Mouse (Mus musculus): ENCODE data around the gene Stoml2. TPM values are rescaled to one million over a fixed set of nuclear protein-coding genes. Genes with fewer than 3 reads are reported as not detected.
A peak's percentile ranks its signal among the peaks of the same experiment; 100 is the strongest.
"Not testable (repeated sequence)": the region's sequence is repeated elsewhere in the genome, so short reads cannot be mapped to it uniquely, and the experiment has no call there.

Stoml2 gene
- polyA plus RNA-seq, 1 experiment from 2014 or later: 340 TPM

DNA sequence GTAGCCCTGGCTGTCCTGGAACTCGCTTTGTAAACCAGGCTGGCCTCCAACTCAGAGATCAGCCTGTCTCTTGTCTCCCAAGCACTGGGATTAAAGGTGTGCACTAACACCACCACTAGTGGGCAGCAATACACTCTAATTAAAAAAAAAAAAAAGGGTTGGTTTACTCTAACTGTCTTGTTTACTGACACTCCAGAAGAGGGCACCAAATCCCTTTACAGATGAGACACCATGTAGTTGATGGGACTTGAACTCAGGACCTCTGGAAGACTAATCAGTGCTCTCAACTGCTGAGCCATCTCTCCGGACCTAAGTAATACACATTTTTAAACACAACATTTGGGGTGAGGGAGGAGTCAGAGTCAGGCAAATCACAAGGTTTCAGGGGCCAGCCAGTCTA, 25.7 kb downstream of the Stoml2 start:
- 50% methylated on average over 2 of the region's 2 CpGs for WGBS
- peak; percentile 55 for TF ChIP-seq CTCF (IDR thresholded peaks at IDR 0.05; ENCODE audit: low read depth)
- Histone ChIP-seq H3K4me2 (no peak overlapping the region), H3K27me3 (ENCODE audit: insufficient read depth, low read length) (no peaks in the 10 kb centered on the region), H3K27ac (ENCODE audit: low read depth) (no peak overlapping the region), H3K9me3 (ENCODE audit: low read depth, low read length) (no peaks in the 10 kb centered on the region), H3K9ac (no peak overlapping the region), H3K36me3 (ENCODE audit: insufficient read depth) (0 out of 2 replicates have a peak, but pooled peaks cover 12% of the 10 kb centered on the region), H3K4me3 (ENCODE audit: low read depth, low read length) (no peak overlapping the region), H3K4me1 (ENCODE audit: insufficient read depth) (0 out of 2 replicates have a peak, but pooled peaks cover 3% of the 10 kb centered on the region)
- peak; percentile 55 for DNase-seq
- ATAC-seq (ENCODE audit: insufficient read depth): no peak

DNA sequence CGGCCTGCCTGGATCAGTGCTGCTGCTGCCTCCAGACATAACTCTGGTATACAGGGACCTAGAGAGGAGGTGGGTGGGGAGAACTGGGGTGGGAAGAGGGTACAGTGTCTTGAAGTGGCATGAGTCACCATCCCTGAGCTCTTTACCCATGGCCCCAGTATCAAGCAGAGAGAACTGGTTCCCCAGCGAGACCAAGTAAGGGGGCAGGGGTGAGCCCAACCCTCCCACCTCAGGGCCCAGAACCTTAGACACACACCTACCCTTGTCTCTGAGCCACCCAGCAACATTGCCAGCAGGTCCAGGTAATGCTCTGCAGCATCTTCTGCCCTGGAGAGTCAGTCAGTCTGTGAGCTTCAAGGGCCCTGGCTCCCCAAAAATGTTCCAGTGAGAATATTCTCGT, 26.6 kb downstream of the Stoml2 start:
- H3K4me2 ChIP-seq: no peak overlapping the region
- WGBS: 87% methylated on average over 3 of the region's 3 CpGs
- no peak for TF ChIP-seq CTCF (IDR thresholded peaks at IDR 0.05; ENCODE audit: low read depth)
- no peak overlapping the region for H3K27ac ChIP-seq (ENCODE audit: low read depth)
- H3K9ac ChIP-seq: no peak overlapping the region
- no peak overlapping the region for H3K4me3 ChIP-seq (ENCODE audit: low read depth, low read length)
- 0 out of 2 replicates have a peak, but pooled peaks cover 12% of the 10 kb centered on the region for H3K36me3 ChIP-seq (ENCODE audit: insufficient read depth)
- H3K9me3 ChIP-seq (ENCODE audit: low read depth, low read length): no peaks in the 10 kb centered on the region
- ATAC-seq (ENCODE audit: insufficient read depth) (no peak), DNase-seq (no peak)
- H3K4me1 ChIP-seq (ENCODE audit: insufficient read depth): 0 out of 2 replicates have a peak, but pooled peaks cover 3% of the 10 kb centered on the region
- H3K27me3 ChIP-seq (ENCODE audit: insufficient read depth, low read length): no peaks in the 10 kb centered on the region

DNA sequence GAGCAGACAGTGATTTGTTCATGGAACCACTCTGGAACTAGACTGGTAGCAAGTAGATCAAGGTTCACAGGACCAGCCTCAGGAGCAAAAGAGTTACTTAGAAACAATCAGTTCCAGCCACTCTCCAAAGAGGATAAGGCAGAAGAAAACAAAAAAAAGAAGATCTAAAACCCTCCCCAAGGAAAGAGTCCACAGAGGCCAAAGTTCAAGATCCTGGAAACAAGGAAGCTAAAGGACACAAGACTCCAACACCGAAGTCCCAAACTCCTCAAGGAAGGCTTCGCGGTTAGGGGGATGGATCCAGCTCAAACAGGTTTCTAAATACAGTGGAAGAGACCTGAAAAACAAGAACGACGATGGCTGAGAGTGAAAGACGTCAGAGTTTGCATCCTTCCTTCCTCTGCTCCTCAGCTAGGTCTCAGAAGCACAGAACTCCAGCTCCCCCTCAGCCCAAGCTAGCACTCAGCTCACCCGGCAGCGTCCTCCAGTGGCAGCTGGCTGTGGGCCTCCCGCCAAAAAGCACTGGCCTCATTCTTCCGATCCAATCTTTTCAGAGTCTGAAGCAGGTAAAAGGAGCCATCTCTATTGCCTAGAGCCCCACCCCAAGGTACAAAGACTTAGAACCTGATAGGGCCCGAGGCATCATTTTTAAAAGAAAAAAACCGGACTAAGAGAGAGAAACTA, 28.6 kb downstream of the Stoml2 start:
- no peak overlapping the region for H3K9ac ChIP-seq
- no peaks in the 10 kb centered on the region for H3K27me3 ChIP-seq (ENCODE audit: insufficient read depth, low read length)
- ATAC-seq (ENCODE audit: insufficient read depth): no peak
- no peak overlapping the region for H3K4me2 ChIP-seq
- no peak overlapping the region for H3K27ac ChIP-seq (ENCODE audit: low read depth)
- no peak overlapping the region for H3K4me3 ChIP-seq (ENCODE audit: low read depth, low read length)
- 0 out of 2 replicates have a peak, but pooled peaks cover 17% of the 10 kb centered on the region for H3K36me3 ChIP-seq (ENCODE audit: insufficient read depth)
- H3K9me3 ChIP-seq (ENCODE audit: low read depth, low read length): no peaks in the 10 kb centered on the region
- WGBS: 77% methylated on average over 12 of the region's 12 CpGs
- peaks cover 8% of the 10 kb centered on the region; the same call in 1 of the 2 replicates for H3K4me1 ChIP-seq (ENCODE audit: insufficient read depth)
- no peak for TF ChIP-seq CTCF (IDR thresholded peaks at IDR 0.05; ENCODE audit: low read depth)
- no peak for DNase-seq

DNA sequence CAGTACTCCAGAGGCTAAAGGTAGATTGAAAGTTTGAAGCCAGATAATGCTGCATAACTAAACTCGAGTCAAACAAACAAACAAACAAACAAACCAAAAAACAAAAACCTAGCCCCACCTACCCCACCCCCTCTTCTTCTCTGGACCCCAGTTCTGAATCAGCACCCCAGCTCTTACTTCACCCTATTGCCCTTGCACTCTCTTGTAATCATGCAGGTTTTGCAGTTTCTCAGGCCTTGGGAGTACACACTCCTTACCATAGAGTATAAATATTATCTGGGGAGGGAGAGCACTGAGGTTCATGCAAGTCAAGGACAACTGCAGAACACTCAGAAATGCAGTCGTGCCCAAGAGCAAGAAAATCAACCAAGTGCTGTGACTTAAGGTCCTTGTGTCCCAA, 30.2 kb downstream of the Stoml2 start:
- no peak overlapping the region for H3K9ac ChIP-seq
- H3K27ac ChIP-seq (ENCODE audit: low read depth): peak overlapping the region; percentile 81
- peaks cover 12% of the 10 kb centered on the region; the same call in 1 of the 2 replicates for H3K36me3 ChIP-seq (ENCODE audit: insufficient read depth)
- H3K4me2 ChIP-seq: no peak overlapping the region
- peaks cover 13% of the 10 kb centered on the region; the same call in 1 of the 2 replicates for H3K4me1 ChIP-seq (ENCODE audit: insufficient read depth)
- no peak overlapping the region for H3K4me3 ChIP-seq (ENCODE audit: low read depth, low read length)
- WGBS: 83% methylated on average over 2 of the region's 2 CpGs
- no peak for DNase-seq
- no peak for ATAC-seq (ENCODE audit: insufficient read depth)
- no peak for TF ChIP-seq CTCF (IDR thresholded peaks at IDR 0.05; ENCODE audit: low read depth)
- no peaks in the 10 kb centered on the region for H3K9me3 ChIP-seq (ENCODE audit: low read depth, low read length)
- H3K27me3 ChIP-seq (ENCODE audit: insufficient read depth, low read length): no peaks in the 10 kb centered on the region

DNA sequence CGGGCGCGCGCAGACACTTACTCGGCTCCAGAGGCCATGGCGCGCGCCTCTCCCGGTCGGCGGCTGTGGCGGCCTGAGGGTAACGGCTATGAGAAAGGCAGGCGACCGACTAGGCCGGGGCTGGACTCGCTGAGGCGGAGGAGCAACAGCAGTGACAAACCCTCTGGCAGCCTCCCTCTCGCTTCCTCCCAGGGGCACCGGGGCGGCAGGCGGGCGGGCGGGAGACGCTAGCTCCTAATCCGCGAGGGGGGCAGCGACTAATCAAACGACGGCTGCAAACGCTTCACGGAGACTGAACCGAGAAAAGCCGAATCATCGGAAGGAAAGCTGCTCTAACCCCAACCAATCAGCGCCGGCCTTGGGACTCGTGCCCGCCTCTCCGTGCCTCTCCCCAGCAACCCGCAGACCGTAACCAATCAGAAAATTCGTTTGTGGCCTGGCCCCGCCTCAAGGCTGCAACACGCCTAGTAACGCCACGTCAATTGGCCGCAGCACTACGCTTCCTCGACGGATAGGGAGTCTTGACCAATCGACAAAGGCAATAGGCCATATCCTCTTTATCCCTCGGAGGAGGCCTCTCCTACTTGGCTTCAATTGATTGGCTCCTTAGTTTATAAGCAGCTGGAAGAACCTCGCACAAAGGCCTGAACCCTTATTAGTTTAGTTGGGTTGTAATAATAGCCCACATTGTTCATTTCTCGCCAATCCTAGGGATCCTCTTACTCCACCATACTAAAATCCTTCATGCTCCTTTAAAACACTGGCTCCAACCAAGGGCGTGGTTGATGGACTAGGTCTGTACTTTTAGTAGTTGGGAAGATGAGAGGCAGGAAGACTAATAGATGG, 31.1 kb downstream of the Stoml2 start, which contains the start of gene Vcp:
Gene Vcp, minus strand, starts transcription at position 367 of the 846 bp plus-strand sequence.
- Histone ChIP-seq H3K4me3 (ENCODE audit: low read depth, low read length) (peak within 1 kb of the TSS; percentile 59), H3K27ac (ENCODE audit: low read depth) (peak within 1 kb of the TSS; percentile 100), H3K4me2 (peak within 1 kb of the TSS; percentile 90), H3K36me3 (ENCODE audit: insufficient read depth) (peaks cover 21% of the 10 kb centered on the region), H3K9ac (peak within 1 kb of the TSS; percentile 95), H3K4me1 (ENCODE audit: insufficient read depth) (peaks cover 13% of the 10 kb centered on the region; the same call in 1 of the 2 replicates)
- ATAC-seq (ENCODE audit: insufficient read depth): peak; percentile 97
- H3K9me3 ChIP-seq (ENCODE audit: low read depth, low read length); H3K27me3 ChIP-seq (ENCODE audit: insufficient read depth, low read length): not testable (repeated sequence)
- DNase-seq: peak; percentile 99
- WGBS: 1% methylated on average over 49 of the region's 56 CpGs

DNA sequence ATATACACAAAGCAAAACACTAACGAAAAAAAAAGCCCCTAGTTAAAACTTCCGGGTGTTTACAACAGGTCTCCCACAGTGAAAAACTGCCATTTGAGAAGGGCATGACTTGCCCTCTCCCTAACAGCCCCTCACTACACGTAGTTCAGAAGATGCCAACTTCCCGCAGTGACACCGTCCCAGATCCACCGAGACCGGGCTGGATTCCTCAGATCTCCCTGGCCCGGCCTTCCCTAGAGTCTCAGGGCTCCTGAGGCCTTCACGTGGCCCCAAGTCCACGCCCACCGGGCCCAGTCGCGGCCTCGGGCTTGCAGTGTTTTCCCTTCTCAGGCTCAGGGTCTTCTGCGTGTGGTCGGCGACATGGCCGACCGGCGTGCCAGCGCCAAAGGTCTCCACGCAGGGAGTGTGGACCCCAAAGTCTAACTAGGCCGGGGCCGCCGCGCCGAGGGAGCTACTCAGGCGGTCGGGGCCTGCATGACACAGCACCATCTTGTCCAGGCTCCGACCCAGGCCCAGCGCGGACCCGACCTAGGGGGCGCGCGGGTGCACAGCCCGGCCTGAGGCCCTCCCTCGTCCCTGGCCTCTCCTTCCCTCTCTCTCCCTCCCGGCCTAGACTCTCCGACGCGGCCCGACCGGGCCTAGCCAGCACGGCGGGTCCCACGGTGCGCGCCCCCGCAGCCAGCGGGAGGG, 31.9 kb downstream of the Stoml2 start:
- Histone ChIP-seq H3K4me3 (ENCODE audit: low read depth, low read length) (peak overlapping the region; percentile 59), H3K36me3 (ENCODE audit: insufficient read depth) (peaks cover 23% of the 10 kb centered on the region), H3K27me3 (ENCODE audit: insufficient read depth, low read length) (no peaks in the 10 kb centered on the region), H3K4me1 (ENCODE audit: insufficient read depth) (peaks cover 13% of the 10 kb centered on the region; the same call in 1 of the 2 replicates), H3K9me3 (ENCODE audit: low read depth, low read length) (no peaks in the 10 kb centered on the region), H3K4me2 (peak overlapping the region; percentile 90), H3K27ac (ENCODE audit: low read depth) (peak overlapping the region; percentile 100), H3K9ac (peak overlapping the region; percentile 95)
- ATAC-seq (ENCODE audit: insufficient read depth): peak; percentile 86
- DNase-seq: peak; percentile 84
- WGBS: under 1% methylated on average over 51 of the region's 51 CpGs
- peak; percentile 45 for TF ChIP-seq CTCF (IDR thresholded peaks at IDR 0.05; ENCODE audit: low read depth)

All from lung, embryonic 14.5 days (tissue).